Mouse (Mus musculus) embryo, embryonic 11.5 days (tissue): Measurements from ENCODE around the gene Etv3.

ENCODE experiments used
- DNase-seq: peaks from one replicate; pipeline ENCODE4 v3.0.0-alpha.2; 2012; ENCODE audit warnings: low read depth, low spot score

Etv3 gene

DNA sequence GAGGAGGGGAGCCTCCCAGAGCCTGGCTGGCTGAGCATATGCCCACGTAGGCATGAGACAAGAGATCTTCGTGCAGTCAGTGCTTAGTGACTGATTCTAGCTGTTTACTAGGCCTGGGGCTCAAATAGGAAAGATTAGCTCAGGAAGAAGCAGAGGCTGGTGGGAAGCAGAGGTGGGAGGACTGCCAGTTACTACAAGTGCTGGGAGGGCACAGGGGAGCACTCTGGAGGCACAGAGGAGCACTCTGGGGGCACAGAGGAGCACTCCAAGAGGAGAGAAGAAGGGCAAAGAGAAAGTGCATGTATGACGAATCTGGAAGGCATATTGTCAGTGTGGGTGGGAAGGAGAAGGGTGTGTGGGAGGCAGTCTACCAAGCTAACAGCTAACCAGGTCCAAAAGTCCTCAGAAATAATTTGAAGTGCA lies 30.9 kb downstream of the Etv3 start:
- no peak for DNase-seq

DNA sequence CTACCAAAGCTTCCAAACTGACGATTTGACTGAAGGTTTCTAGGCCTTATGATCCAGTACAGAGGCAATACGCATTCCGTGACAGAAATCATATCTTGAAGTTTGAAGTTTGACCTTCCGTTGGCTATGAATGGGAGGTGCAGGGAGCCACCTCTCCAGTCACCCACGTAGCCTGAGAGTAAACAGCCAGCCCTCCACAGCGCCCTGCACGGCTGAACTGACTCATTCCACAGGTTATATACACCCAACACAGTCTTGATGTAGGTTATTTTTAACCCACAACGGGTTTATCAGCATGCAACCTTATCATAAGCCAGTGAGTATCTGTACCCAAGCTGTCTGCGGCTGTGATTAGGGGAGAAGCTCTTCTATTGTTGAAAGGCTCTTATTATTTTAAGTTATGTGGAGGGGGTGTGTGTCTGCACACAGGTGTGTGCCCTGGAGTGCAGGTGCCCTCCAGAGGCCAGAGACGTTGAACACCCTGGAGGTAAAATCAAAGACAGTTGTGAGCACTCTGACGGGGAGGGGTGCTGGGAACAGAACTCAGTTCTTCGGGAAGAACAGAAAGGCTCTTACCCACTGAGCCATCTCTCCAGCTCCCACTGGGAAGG lies 31.6 kb downstream of the Etv3 start:
- DNase-seq = no peak

DNA sequence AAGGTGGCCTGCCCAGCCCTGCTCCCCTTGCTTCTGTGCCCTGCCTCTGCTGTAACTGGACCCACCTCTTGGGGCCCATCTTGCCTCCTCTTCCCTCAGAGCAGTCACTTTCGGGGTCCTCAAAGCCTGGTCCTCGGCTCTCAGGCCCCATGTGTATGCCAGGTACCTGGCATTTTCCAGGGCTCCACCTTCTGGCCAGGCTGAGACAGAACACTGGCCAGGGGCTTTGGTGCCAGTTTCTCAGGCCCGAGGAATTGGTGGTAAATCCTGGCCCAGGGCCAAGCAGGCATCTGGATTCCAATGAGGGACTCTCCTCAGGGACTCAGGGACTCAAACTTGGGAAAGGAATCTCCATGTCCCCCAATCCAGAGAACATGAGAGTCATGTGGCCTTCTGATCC lies 34.9 kb downstream of the Etv3 start:
- DNase-seq = no peak

DNA sequence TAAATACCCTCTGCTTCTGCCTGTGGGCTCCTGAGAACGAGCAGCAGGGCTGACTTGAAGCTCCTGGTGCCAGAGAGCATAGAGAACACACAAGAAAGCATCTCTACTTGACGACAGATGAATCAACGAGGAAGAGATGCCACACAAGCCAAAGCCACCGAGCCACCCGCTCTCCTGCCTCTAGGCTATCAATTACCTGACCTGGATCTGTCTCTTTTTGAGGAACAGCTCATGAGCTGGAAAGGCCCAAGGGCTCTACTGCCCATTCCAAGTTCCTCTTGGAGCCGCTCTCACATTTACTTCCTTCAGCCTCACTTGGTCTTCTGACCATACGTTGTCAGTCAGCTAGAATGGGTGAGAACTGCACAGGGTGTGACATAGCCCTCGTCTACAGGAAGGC lies 36.2 kb downstream of the Etv3 start:
- no peak for DNase-seq

DNA sequence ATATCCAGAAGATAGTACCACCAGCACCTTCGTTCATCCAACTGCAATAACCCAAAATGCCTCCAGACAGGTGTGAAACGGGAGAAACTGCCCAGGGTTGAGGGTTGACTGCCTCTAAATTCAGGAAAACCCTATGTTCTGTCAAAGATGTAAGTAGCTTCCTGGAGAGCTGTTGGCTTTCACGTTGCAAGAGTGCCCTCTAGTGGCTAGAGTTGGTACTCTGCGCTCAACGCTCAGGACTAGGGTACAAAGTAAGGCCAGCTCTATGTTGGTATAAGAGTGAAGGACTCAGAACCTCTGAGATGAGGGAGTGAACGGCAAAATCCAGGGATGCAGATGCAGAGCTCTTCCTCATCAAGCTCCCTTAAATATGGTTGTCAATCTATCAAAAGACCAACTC lies 37.2 kb downstream of the Etv3 start:
- DNase-seq = peak; percentile 68

DNA sequence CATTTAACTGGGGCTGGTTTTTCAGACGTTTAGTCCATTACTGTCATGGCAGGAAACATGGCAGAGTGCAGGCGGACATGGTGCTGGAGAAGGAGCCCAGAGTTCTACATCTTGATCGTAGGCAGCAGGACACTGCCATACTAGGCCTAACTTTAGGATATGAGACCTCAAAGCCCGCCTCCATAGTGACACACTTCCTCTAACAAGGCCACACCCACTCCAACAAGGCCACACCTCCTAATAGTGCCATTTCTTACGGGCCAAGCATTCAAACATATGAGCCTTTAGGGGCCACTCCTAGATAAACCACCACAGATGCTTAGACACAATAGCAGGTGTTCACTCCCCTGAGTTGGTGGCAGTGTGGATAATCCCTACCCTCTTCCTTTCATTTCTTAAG lies 38.3 kb downstream of the Etv3 start:
- no peak for DNase-seq

DNA sequence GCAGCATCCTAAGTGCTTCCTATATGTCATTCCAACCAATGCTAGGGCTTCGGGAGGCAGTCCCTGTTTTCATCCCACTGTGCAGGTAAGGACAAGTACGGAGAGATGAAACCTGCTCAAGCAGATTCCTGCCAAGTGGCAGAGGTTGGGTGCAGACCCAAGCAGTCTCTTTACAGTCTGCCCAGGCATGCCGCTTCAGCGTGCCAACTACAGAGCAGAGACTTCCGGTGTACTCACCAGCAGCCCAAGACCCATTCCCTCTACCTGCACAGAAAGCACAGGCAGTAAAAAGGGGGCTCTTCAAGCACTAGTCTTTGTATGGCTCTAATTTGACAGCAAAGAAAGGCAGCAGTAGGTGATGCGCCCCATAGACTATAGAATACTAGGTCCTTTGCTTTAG lies 40.4 kb downstream of the Etv3 start:
- DNase-seq = no peak

DNA sequence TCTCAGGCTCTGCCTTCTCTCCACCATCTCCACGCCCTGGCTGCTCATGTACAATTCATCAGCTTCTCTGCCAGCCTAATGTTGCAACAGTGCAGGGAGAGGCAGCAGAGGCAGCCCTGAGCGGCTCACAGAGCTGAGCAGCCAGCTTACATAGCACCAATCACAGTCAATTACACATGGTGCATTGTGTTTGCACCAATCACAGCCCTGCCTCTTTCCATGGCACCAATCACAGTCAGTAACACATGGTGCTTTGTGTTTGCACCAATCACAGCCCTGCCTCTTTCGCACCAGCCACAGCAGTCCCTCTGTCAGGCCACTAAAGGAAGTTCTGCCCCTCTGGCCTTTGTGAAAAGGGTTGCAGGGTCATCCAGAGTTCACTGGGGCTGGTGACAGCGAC lies 40.9 kb downstream of the Etv3 start:
- DNase-seq = peak; percentile 62

DNA sequence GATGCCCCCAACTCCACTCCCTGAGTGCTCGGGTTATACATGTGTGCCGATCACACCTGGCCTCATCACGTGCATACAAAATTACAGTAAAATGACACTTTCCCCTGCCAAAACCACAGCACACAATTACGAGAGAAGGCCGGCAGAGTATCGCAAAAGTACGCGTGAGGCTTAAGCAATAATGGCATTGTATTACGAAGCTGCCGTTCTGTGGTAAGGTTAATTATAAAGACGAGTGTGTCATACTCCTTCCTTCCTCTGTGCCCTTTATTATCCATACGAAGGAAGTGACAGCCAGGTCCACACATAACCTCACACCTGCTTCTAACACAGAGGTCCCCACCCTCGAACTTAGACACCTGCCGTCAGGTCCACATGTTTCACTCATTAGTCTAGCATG lies 42.3 kb downstream of the Etv3 start:
- no peak for DNase-seq

DNA sequence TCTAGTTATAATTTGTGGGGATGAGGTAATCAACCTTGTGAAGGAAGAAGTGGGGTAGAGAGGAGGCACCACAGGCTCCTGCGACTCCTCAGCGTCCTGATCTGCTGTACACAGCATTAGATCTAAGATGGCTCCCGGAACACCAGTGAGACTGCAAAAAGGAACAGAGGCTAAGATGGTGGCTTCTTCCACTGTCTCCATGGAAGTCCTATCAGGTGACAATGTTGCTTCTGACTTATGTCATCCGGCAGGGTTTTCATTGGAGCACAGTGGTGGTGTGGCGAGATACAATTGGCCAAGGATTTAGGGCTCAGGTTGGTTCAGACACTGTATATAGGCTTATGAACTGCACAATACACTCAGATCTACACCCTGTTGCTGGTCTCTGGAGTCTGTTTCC lies 43.5 kb downstream of the Etv3 start:
- no peak for DNase-seq

DNA sequence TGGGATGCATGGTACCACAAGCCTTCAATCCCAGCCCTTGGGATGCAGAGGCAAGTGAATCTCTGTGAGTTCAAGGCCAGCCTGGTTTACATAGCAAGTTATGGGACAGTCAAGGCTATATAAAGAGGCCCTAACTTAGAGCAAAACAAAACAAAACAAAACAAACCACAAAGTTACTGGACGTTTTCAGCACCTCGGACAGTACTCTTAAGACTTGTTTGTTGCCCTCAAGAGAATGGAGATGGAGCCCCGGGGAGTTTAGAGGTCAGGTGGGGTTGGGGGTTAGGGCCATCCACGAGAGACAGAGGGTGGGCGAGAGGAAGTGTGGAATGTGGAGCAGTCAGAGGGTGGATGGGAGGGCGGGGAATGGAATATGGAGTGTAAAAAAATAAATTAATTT lies 50.6 kb downstream of the Etv3 start:
- peak; percentile 35 for DNase-seq

DNA sequence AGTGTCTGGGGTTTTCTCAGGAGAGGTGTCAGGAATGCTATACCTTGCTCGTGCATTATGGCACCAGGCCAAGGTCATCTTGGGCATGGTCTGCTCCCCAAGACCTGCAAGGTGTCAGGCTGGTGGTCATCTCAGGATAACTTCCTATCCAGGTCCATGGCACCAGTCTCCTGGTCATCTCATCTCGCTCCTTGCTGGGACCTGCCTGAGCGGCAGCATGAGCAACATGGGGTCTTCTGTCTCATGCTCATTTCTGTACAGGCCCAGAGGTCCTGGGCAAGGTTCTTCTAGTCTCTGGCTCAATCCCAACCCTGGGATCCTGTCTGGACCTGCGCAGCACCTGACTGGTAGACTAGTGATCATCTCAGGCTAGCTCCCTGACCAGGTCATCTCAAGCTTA lies 57.1 kb downstream of the Etv3 start:
- DNase-seq = no peak
